Mouse (Mus musculus): ENCODE measurements around the gene Nxph4.

- TF ChIP-seq CTCF (IDR thresholded peaks at IDR 0.05; ENCODE audit: control insufficient read depth, insufficient read depth, low read length) (no peak), POLR2A (IDR thresholded peaks at IDR 0.05; ENCODE audit: borderline replicate concordance, control insufficient read depth, low read depth, low read length) (no peak)
These were observed 3.4 kb downstream of the Nxph4 start for GRCm38 (mm10) chr10:127530945-127531344.
